Mouse (Mus musculus) stomach, postnatal 0 days (tissue): ENCODE data around the gene Trp53rkb.

Source experiments
- CTCF ChIP-seq: IDR thresholded peaks from 2 replicates; pipeline ENCODE4 v1.5.1; 2016; ENCODE audit warnings: antibody characterized with exemption, low read depth, mild to moderate bottlenecking, moderate library complexity
- EP300 ChIP-seq: optimal IDR thresholded peaks from 2 replicates; pipeline ENCODE3; 2016; ENCODE audit warnings: antibody characterized with exemption

GRCm38 (mm10) chr2:166799615-166800472, 7.5 kb downstream of the Trp53rkb start:
- TF ChIP-seq CTCF (no peak), EP300 (no peak)
